Mouse (Mus musculus) left cerebral cortex, adult 2 months (tissue): ENCODE measurements around the gene Trim80. TPM values are rescaled to one million over a fixed set of nuclear protein-coding genes. Genes with fewer than 3 reads are reported as not detected.

Experiments used
- DNase-seq, 2 experiments: peaks; one replicate each; pipeline ENCODE4 v3.0.0; 2021 to 2022; ENCODE audit warnings: low spot score in 2 of 2, mixed read lengths in 1 of 2; ENCODE audit errors: extremely low spot score in 1 of 2
- H3K27ac ChIP-seq: fragments of 200-600 bp; 2 replicates; pipeline ENCODE4 v1.8.1; 2022
- H3K4me3 ChIP-seq: fragments of 200-600 bp; 2 replicates; pipeline ENCODE4 v1.8.1; 2022
- CTCF ChIP-seq: fragments of 200-600 bp; IDR thresholded peaks from 2 replicates; pipeline ENCODE4 v1.8.1; 2022; ENCODE audit warnings: antibody characterized with exemption, mild to moderate bottlenecking, moderate library complexity
- intact Hi-C: fragments of 180-260 bp; cut with DNase I; formaldehyde crosslinking; loops from one replicate; pipeline ENCODE4 v1.15.1; 2025
- long read RNA-seq, 2 experiments: library from polyadenylated mRNA; stranded (forward); transcript quantifications; one replicate each; pipeline ENCODE4 v2.0.0; 2021; ENCODE audit warnings: borderline mapping rate in 2 of 2
- total RNA-seq, 2 experiments: library from RNA; stranded (reverse); gene quantifications; 2 replicates each; pipeline ENCODE4 v1.2.3; 2021

Trim80 gene
- under 1 TPM in 1 of 2 experiments, not detected in 1; 0.16 TPM for total RNA-seq
- long read RNA-seq, experiment 1: 0 reads
- long read RNA-seq, experiment 2: 0 reads

GRCm38 (mm10) chr11:115439906-115440595 lies at the start of gene Trim80:
Trim80 (plus strand) TSS chr11:115440545.
- no peak; the same call in 1 of the 2 replicates for TF ChIP-seq CTCF
- DNase-seq: no peak
- Histone ChIP-seq H3K27ac (no peak within 1 kb of the TSS), H3K4me3 (no peak within 1 kb of the TSS)
- intact Hi-C loops: no loop called here

GRCm38 (mm10) chr11:115391358-115391757 lies 49.0 kb upstream of the Trim80 start:
- Histone ChIP-seq H3K4me3 (no peak overlapping the region), H3K27ac (no peak overlapping the region)
- TF ChIP-seq CTCF: no peak
- intact Hi-C loops: no loop called here
- no peak for DNase-seq

GRCm38 (mm10) chr11:115393721-115394325 lies 46.5 kb upstream of the Trim80 start:
- intact Hi-C loops: no loop called here
- Histone ChIP-seq H3K27ac (no peak overlapping the region), H3K4me3 (no peak overlapping the region)
- TF ChIP-seq CTCF: no peak
- DNase-seq: no peak

DNA sequence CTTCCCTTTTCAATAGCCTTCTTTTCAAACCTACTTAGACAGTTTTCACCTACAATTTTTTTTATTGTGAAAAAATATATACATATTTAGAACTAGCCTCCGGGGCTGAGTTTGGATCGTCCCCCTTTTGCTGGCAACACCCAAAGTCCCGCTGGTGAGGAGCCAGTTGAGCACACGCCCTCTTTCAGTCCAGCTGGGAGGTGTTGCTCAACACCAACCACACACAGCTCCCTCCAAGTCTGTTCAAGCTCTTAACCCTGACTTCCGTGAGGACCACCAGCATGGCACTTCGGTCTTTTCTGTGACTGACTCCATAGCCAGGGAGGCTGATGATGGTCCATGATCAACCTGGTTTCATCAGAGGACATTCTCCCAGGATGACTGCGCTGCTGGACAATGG lies 42.3 kb upstream of the Trim80 start:
- no peak overlapping the region for H3K27ac ChIP-seq
- intact Hi-C loops: no loop called here
- DNase-seq: no peak
- TF ChIP-seq CTCF: no peak
- no peak overlapping the region for H3K4me3 ChIP-seq

DNA sequence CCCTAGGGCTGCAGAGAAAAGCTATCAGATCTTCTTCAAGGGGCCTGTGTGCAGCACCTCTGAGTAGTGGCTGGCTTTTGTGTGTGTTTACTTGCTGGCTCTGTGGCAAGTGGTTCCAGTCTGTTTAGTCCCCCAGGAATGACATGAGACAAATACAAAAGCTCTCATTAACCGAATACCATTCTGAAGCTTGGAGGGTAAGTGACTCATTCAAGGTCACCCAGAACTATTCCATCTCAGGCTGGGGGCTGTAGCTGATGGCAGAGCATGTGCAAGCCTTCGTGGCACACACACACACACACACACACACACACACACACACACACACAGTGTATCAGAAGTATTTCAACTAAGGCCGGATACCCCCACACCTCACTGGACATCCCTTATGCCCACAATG lies 40.2 kb upstream of the Trim80 start:
- intact Hi-C loops: no loop called here
- no peak for TF ChIP-seq CTCF
- H3K4me3 ChIP-seq: peak overlapping the region; percentile 30; the same call in 1 of the 2 replicates
- H3K27ac ChIP-seq: peak overlapping the region; percentile 91
- DNase-seq: no peak

DNA sequence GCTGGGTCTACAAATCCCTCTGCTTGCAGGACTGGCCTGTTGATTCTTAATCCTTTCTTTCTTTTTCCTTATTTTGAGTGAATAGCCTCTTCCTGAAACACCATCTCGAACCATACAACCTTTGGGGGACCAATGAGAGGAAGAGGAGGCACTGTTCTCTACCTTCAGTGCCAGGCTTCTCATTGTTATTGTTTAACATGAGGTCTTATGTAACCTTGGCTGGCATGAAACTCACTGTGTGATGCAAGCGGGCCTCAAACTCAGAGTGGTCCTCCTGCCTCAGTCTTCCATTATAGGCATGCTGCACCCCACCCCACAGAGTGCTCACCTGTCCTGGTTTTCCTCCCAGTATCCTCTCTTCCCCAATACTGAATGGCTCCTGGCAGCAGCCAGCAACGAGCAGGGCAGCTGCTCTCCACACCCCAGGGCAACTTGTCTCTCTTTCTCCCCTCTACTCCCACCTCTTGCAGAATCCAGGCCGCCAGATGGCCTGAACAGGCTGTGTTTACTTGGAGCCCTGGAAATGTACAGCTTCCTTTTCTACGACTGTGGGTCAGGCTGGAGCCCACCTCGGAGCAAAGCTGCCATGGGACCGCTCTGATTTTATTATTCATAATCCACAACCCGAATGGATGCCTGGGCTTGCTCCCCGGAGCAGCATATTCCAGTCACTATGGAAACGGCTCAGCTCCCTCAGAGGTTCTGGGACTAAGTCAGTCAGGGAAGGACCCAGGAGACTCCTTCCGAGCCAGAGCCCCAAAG lies 39.5 kb upstream of the Trim80 start:
- no peak for TF ChIP-seq CTCF
- intact Hi-C loops: no loop called here
- H3K27ac ChIP-seq: peak overlapping the region; percentile 91
- peak in 1 of 2 experiments; percentile 64 for DNase-seq
- peak overlapping the region; percentile 28; the same call in 1 of the 2 replicates for H3K4me3 ChIP-seq

DNA sequence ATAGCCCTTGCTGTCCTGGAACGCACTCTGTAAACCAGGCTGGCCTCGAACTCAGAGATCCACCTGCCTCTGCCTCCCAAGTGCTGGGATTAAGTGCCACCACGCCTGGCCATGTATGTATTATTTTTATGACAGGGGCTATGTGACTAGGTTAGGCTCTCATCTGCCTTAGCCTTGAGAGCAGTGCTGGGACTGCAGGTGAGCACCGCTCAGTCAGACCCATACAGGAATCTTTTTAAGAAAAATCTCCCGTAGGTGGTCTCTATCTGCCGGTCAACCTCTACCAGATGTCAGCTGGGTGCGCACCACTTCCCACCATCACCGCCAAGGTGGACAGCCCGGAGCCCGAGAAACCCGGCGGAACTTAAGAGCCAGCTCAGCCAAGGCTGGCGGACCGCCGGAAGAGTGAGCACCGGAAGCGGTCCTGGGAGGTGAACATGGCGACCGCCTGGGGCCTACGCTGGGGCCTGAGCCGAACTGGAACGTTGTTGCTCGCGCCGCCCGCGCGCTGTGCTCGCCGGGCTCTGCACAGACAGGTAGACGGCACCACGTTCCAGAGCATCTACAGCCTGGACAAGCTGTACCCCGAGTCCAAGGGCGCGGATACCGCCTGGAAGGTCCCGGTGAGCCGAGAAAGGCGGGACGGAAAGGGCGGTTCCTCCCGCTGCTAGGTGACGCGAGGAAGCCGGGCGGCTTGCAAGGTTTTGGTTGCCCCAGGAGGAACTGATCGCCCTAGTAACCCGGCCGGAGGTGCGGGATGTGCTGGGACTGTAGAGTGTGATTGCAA lies 36.8 kb upstream of the Trim80 start, which contains the start of gene Mrpl58:
Mrpl58 (plus strand) TSS at position 415 of the 787 bp plus-strand sequence.
- Histone ChIP-seq H3K27ac (peak within 1 kb of the TSS; percentile 98), H3K4me3 (peak within 1 kb of the TSS; percentile 68)
- intact Hi-C loops: loop anchor here (2.0 kb wide), 1 partner anchor 21 kb away; no protein-coding TSS in a partner anchor
- DNase-seq: peak; percentile 84 to 87
- TF ChIP-seq CTCF: peak; percentile 6

DNA sequence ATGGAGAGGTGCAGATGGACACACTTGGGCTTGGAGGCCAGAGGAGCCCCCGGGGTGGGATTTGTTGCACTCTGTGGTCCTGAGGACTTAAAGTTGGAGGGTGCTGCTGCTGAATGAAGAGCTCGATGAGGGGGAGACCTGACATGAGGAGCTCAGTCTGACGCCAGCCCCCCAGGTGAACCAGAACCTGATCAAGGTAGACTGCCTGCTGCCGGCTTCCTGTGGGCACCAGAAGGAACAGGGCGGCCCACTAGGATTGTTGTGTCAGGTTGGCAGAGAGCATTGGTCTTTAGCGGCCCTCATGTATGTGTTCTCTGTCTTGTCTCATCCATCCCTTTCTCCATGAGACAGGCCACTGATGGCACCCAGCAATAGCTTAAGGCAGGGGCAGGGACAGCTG lies 34.6 kb upstream of the Trim80 start:
- Histone ChIP-seq H3K27ac (no peak overlapping the region), H3K4me3 (no peak overlapping the region)
- DNase-seq: no peak
- TF ChIP-seq CTCF: no peak
- intact Hi-C loops: loop anchor here (2.0 kb wide), 1 partner anchor 47 kb away; no protein-coding TSS in a partner anchor

DNA sequence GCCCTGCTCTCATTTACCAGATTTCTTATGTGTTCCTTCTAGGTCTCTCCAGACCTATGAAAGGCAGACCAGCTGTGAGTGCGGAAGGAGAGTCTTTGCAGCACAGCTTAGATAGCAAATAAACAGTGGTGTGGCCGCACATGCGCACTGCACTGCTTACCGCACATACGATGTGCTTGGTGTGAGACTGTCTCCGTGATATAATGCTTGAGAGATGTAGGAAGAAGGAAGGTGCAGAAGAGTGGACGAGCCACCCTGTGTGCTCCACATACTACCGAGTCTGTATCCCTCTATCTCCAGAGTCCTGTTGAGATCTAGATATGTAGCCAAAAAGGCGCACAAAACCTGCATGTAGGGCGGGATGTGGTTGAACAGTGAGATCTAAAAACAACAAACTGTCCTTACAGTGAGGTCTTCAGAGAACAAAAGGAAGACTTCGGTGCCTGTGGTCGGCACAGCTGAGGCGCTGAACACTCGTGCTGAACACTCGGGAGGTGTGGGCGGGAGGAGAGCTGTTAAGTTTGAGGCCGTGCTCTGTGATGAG lies 33.4 kb upstream of the Trim80 start:
- no peak overlapping the region for H3K4me3 ChIP-seq
- TF ChIP-seq CTCF: no peak
- intact Hi-C loops: loop anchor here (2.0 kb wide), 1 partner anchor 48 kb away; no protein-coding TSS in a partner anchor
- no peak for DNase-seq
- H3K27ac ChIP-seq: no peak overlapping the region

DNA sequence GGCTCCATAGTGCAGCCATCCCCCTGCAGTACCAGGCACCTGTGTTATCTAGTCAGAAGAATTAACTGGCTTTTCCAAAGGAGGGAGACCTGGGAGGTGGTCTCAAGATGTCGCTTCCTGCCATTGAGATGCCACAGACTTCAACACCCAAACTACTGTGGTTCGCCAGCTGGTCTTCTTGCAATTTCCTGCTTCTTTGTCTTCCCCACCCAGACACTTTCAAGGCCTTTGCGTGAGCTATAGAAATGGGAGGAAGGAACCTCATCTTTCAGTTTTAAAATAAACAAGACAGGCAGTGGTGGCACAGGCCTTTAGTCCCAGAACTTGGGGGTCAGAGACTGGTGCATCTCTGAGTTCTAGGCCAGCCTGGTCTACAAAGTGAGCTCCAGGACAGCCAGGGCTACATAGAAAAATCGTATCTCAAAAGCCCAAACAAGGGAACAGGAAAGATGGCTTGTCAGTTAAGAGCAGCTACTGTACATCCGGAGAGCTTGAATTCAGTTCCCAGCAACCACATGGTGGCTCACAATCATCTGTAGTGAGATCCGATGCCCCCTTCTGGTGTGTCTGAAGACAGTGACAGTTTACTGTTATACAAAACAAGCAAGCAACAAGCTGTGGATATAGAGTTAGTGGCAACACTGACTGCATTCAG lies 32.0 kb upstream of the Trim80 start:
- Histone ChIP-seq H3K4me3 (no peak overlapping the region), H3K27ac (peak overlapping the region; percentile 1; the same call in 1 of the 2 replicates)
- TF ChIP-seq CTCF: no peak; the same call in none of the 2 replicates
- intact Hi-C loops: no loop called here
- DNase-seq: no peak
